Mouse (Mus musculus): ENCODE measurements around the gene Man2a2.

GRCm38 (mm10) chr7:80394600-80394999, 23.4 kb upstream of the Man2a2 start:
- TF ChIP-seq ZNF384 (IDR thresholded peaks at IDR 0.05; ENCODE audit: low read depth, low read length) (no peak), ZC3H11A (IDR thresholded peaks at IDR 0.05; ENCODE audit: borderline replicate concordance, low read depth, low read length) (no peak)

Data from ES-E14 (cell line).